Mouse (Mus musculus): ENCODE results near the gene Trim44.

Gene Trim44

GRCm38 (mm10) chr2:102407363-102408184 lies at the start of gene Trim44:
Trim44 (minus strand) TSS chr2:102407828.
- peak in 1 of 2 experiments; percentile 15 for DNase-seq (ENCODE audit: low spot score in 2 of 2)

GRCm38 (mm10) chr2:102455126-102455525 lies 47.5 kb upstream of the Trim44 start:
- DNase-seq (ENCODE audit: low spot score in 2 of 2), result no peak

GRCm38 (mm10) chr2:102453447-102453846 lies 45.8 kb upstream of the Trim44 start:
- no peak for DNase-seq (ENCODE audit: low spot score in 2 of 2)

GRCm38 (mm10) chr2:102451671-102452549 lies 44.3 kb upstream of the Trim44 start, which contains the start of gene Fjx1:
Fjx1 (minus strand) TSS chr2:102452499.
- DNase-seq (ENCODE audit: low spot score in 2 of 2), result peak; percentile 42 to 70

GRCm38 (mm10) chr2:102450761-102451670 lies 43.4 kb upstream of the Trim44 start:
- DNase-seq (ENCODE audit: low spot score in 2 of 2), result peak; percentile 30 to 46

GRCm38 (mm10) chr2:102450248-102450760 lies 42.7 kb upstream of the Trim44 start:
- DNase-seq (ENCODE audit: low spot score in 2 of 2), result peak; percentile 61 to 69

- peak in 1 of 2 experiments; percentile 25 for DNase-seq (ENCODE audit: low spot score in 2 of 2)
These were observed 42.1 kb upstream of the Trim44 start for GRCm38 (mm10) chr2:102449630-102450247.

- no peak for DNase-seq (ENCODE audit: low spot score in 2 of 2)
These were observed 41.4 kb upstream of the Trim44 start for GRCm38 (mm10) chr2:102449056-102449455.

GRCm38 (mm10) chr2:102447831-102448230 lies 40.2 kb upstream of the Trim44 start:
- DNase-seq (ENCODE audit: low spot score in 2 of 2), result no peak

GRCm38 (mm10) chr2:102446851-102447250 lies 39.2 kb upstream of the Trim44 start:
- no peak for DNase-seq (ENCODE audit: low spot score in 2 of 2)

GRCm38 (mm10) chr2:102437357-102438030 lies 29.9 kb upstream of the Trim44 start:
- DNase-seq (ENCODE audit: low spot score in 2 of 2), result no peak

- no peak for DNase-seq (ENCODE audit: low spot score in 2 of 2)
These were observed 26.3 kb upstream of the Trim44 start for GRCm38 (mm10) chr2:102433879-102434278.

- DNase-seq (ENCODE audit: low spot score in 2 of 2), result no peak
These were observed 23.5 kb upstream of the Trim44 start for GRCm38 (mm10) chr2:102431084-102431483.

GRCm38 (mm10) chr2:102427974-102428373 lies 20.3 kb upstream of the Trim44 start:
- DNase-seq (ENCODE audit: low spot score in 2 of 2), result no peak

GRCm38 (mm10) chr2:102426434-102426833 lies 18.8 kb upstream of the Trim44 start:
- no peak for DNase-seq (ENCODE audit: low spot score in 2 of 2)

- peak in 1 of 2 experiments; percentile 13 for DNase-seq (ENCODE audit: low spot score in 2 of 2)
These were observed 8.6 kb upstream of the Trim44 start for GRCm38 (mm10) chr2:102416149-102416743.

GRCm38 (mm10) chr2:102412738-102413137 lies 5.1 kb upstream of the Trim44 start:
- no peak for DNase-seq (ENCODE audit: low spot score in 2 of 2)

GRCm38 (mm10) chr2:102410615-102411014 lies 3.0 kb upstream of the Trim44 start:
- no peak for DNase-seq (ENCODE audit: low spot score in 2 of 2)

GRCm38 (mm10) chr2:102409741-102410140 lies 2.1 kb upstream of the Trim44 start:
- no peak for DNase-seq (ENCODE audit: low spot score in 2 of 2)
